Mouse (Mus musculus): ENCODE measurements around the gene Atg14. TPM values are rescaled to one million over a fixed set of nuclear protein-coding genes. Genes with fewer than 3 reads are reported as not detected.

Gene Atg14
- total RNA-seq, 2 experiments from 2014 or later = 7.5 to 10.9 TPM

GRCm38 (mm10) chr14:47510244-47510643, 60.2 kb downstream of the Atg14 start:
- no peak for ATAC-seq (replicated peaks; ENCODE audit: poor library complexity)

- no peak for ATAC-seq (replicated peaks; ENCODE audit: poor library complexity)
Observed at GRCm38 (mm10) chr14:47508035-47508434, 62.4 kb downstream of the Atg14 start.

- ATAC-seq (replicated peaks; ENCODE audit: poor library complexity) = no peak
Observed at GRCm38 (mm10) chr14:47506676-47507075, 63.8 kb downstream of the Atg14 start.

- no peak for ATAC-seq (replicated peaks; ENCODE audit: poor library complexity)
Observed at GRCm38 (mm10) chr14:47504036-47504435, 66.4 kb downstream of the Atg14 start.

GRCm38 (mm10) chr14:47498632-47499031, 71.8 kb downstream of the Atg14 start:
- peak; percentile 41; the same call in 1 of the 2 replicates for ATAC-seq (replicated peaks; ENCODE audit: poor library complexity)

- no peak for ATAC-seq (replicated peaks; ENCODE audit: poor library complexity)
Observed at GRCm38 (mm10) chr14:47497166-47497565, 73.3 kb downstream of the Atg14 start.

GRCm38 (mm10) chr14:47495951-47496350, 74.5 kb downstream of the Atg14 start:
- peak; percentile 45; the same call in 1 of the 2 replicates for ATAC-seq (replicated peaks; ENCODE audit: poor library complexity)

- ATAC-seq (replicated peaks; ENCODE audit: poor library complexity) = peak; percentile 68; the same call in 1 of the 2 replicates
Observed at GRCm38 (mm10) chr14:47493592-47494361, 76.7 kb downstream of the Atg14 start.

Other genes with a start within 250 kb of the Atg14 start
- 26.1 and 43.8 TPM in 2 replicates for gene Lgals3, start 202.9 kb downstream of the Atg14 start, total RNA-seq (2015)
- 4.8 and 12.0 TPM in 2 replicates for gene Lgals3, start 202.9 kb downstream of the Atg14 start, total RNA-seq (2017)
- 44.2 and 53.5 TPM in 2 replicates for gene Dlgap5, start 152.2 kb downstream of the Atg14 start, total RNA-seq (2015)
- gene Dlgap5, start 152.2 kb downstream of the Atg14 start, total RNA-seq (2017) = 75.3 and 77.0 TPM in 2 replicates
- gene Fbxo34, start 120.2 kb downstream of the Atg14 start, total RNA-seq (2015) = 11.0 and 11.4 TPM in 2 replicates
- gene Fbxo34, start 120.2 kb downstream of the Atg14 start, total RNA-seq (2017) = 16.1 and 22.6 TPM in 2 replicates
- gene Ktn1, start 77.8 kb upstream of the Atg14 start, total RNA-seq (2015) = 36.4 and 47.8 TPM in 2 replicates
- 33.9 and 63.2 TPM in 2 replicates for gene Ktn1, start 77.8 kb upstream of the Atg14 start, total RNA-seq (2017)